Mouse (Mus musculus) kidney, embryonic 16.5 days (tissue): ENCODE measurements around the gene Ddx11. TPM values are rescaled to one million over a fixed set of nuclear protein-coding genes. Genes with fewer than 3 reads are reported as not detected.
A peak's percentile ranks its signal among the peaks of the same experiment; 100 is the strongest.

ENCODE experiments used
- ATAC-seq: fragments of 200-750 bp; cut with Nextera tagmentation; 2 replicates; pipeline ENCODE4 v1.8.0; 2017; ENCODE audit warnings: moderate TSS enrichment; ENCODE audit not compliant: low FRiP score, low TSS enrichment
- H3K27ac ChIP-seq: fragments of 300-500 bp; sonication (generic); 2 replicates; pipeline ENCODE4 v1.5.1; 2014; ENCODE audit warnings: low read length
- H3K27me3 ChIP-seq: fragments of 300-500 bp; sonication (generic); 2 replicates; pipeline ENCODE4 v1.6.1; 2014; ENCODE audit warnings: low read length, control low read depth, mixed read lengths; ENCODE audit not compliant: insufficient read depth
- H3K36me3 ChIP-seq: fragments of 300-500 bp; sonication (generic); 2 replicates; pipeline ENCODE4 v1.6.1; 2014; ENCODE audit warnings: low read length, control low read depth, mixed read lengths; ENCODE audit not compliant: insufficient read depth
- H3K4me1 ChIP-seq: fragments of 300-500 bp; sonication (generic); 2 replicates; pipeline ENCODE4 v1.6.1; 2014; ENCODE audit warnings: low read length, control low read depth, mixed read lengths; ENCODE audit not compliant: insufficient read depth
- H3K4me2 ChIP-seq: fragments of 300-500 bp; sonication (generic); replicated peaks from 2 replicates; pipeline ENCODE4 v1.6.1; 2014; ENCODE audit warnings: low read depth, low read length
- H3K4me3 ChIP-seq: fragments of 300-500 bp; sonication (generic); 2 replicates; pipeline ENCODE4 v1.5.1; 2014; ENCODE audit warnings: mild to moderate bottlenecking, low read length
- H3K9ac ChIP-seq: fragments of 300-500 bp; sonication (generic); replicated peaks from 2 replicates; pipeline ENCODE4 v1.6.1; 2014; ENCODE audit warnings: low read length
- H3K9me3 ChIP-seq: fragments of 300-500 bp; sonication (generic); 2 replicates; pipeline ENCODE4 v1.6.1; 2016; ENCODE audit warnings: low read length, control low read depth
- WGBS: fragments of 180-500 bp; shearing (Covaris S2); extraction: QIAGEN DNeasy Blood & Tissue Kit; methylation state at CpG from one replicate; pipeline ENCODE4 v1.1.7; 2014; 5-methylcytosine and 5-hydroxymethylcytosine counted together
- polyA plus RNA-seq: library from polyadenylated mRNA; unstranded; fragments of >200 nt; fragmentation: Nextera tagmentation; extraction: Ambion mirVana; gene quantifications from 2 replicates; pipeline ENCODE4 v1.2.1, GENCODE M21; 2015

Ddx11 gene
- polyA plus RNA-seq, 1 experiment from 2014 or later, result 22.4 TPM

GRCm38 (mm10) chr17:66091392-66091791, 31.9 kb upstream of the Ddx11 start:
- no peaks in the 10 kb centered on the region for H3K9me3 ChIP-seq
- H3K4me2 ChIP-seq, result no peak overlapping the region
- 82% methylated on average over 2 of the region's 2 CpGs for WGBS
- peaks cover 25% of the 10 kb centered on the region for H3K36me3 ChIP-seq
- H3K9ac ChIP-seq, result no peak overlapping the region
- H3K4me3 ChIP-seq, result no peak overlapping the region
- ATAC-seq, result no peak
- no peak overlapping the region for H3K27ac ChIP-seq
- H3K4me1 ChIP-seq, result no peaks in the 10 kb centered on the region
- no peaks in the 10 kb centered on the region for H3K27me3 ChIP-seq

DNA sequence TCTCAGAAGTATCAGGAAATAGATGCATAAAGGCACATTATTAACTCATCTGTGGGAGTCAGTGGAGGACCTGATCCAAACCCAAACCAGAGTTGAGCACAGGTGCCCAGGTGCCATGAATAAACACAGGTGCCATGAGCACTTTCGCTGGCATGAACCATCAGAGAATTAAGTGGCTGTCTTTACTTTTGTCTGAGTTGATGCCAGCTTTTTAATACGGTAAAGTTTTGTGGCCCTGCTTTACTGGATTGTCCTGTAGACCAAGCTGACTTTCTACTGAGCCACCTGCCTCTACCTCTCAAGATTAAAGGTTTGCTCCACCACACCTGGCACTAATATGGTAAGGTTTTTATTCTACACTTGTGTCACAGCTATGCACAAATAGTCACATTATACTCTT, 31.3 kb upstream of the Ddx11 start:
- 94% methylated on average over 2 of the region's 2 CpGs for WGBS
- Histone ChIP-seq H3K9ac (no peak overlapping the region), H3K4me1 (no peaks in the 10 kb centered on the region), H3K27ac (no peak overlapping the region), H3K9me3 (no peaks in the 10 kb centered on the region), H3K36me3 (peaks cover 20% of the 10 kb centered on the region), H3K4me2 (no peak overlapping the region), H3K27me3 (no peaks in the 10 kb centered on the region), H3K4me3 (no peak overlapping the region)
- no peak for ATAC-seq

DNA sequence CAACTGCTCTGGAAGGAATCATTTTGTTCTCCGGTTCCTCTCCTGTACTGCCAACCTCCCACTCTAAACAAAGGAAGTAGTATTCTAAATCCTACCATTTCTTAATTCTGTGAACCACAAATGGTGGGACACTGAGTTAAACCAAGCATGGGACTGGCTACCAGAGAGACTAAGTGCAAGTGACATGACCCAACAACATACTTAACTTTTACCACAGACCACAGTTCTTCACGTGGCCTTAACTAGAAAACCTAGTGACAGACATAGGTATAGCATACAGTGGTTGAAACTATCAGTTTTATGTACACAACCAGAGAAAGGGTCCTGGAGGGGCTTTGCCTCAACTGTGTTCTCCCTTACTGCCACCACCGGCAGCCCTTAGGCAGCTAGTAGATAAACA, 30.7 kb upstream of the Ddx11 start:
- no peak overlapping the region for H3K4me3 ChIP-seq
- H3K4me1 ChIP-seq, result no peaks in the 10 kb centered on the region
- no peaks in the 10 kb centered on the region for H3K9me3 ChIP-seq
- H3K36me3 ChIP-seq, result peaks cover 15% of the 10 kb centered on the region; the same call in 1 of the 2 replicates
- ATAC-seq, result no peak
- H3K4me2 ChIP-seq, result no peak overlapping the region
- H3K9ac ChIP-seq, result no peak overlapping the region
- WGBS, result 89% methylated on average over 3 of the region's 3 CpGs
- H3K27me3 ChIP-seq, result no peaks in the 10 kb centered on the region
- no peak overlapping the region for H3K27ac ChIP-seq

DNA sequence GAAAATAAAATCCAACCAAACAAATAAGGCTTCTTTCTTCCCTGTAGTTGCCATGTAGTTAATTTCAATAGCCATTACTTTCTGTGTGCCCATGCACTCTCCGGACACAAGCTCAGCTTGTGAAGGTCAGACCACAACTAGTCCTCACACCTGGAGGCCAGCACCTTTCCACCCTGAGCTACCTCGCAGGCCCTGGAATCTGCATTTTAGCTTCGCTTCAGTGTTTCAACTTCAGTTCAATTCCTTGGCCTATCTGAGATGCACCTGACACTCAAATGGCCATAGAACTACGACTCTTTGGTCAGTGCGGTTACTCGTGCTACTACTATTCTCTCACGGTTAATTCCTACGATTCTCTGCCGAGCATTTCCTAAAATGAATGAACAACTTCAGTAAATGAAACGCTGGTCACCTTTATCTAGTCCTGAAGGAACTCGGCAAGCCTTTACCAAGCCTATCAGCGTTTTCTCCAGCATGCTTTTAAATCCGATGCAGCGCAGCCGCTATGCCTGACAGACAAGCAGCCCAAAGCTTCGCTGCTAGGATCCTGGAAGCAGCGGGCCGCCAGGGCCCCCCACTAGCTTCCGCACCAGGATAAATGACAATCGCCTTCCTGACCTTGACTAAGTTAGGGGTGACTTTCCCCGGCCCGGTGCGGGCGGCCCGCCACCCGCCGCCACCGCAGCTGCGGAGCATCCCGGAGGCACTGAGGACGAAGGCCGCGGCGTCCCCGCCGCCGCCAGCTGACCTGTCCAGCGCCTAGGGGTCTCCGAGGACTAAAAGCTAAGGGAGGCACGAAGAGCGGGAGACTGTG, 22.5 kb upstream of the Ddx11 start:
- under 1% methylated on average over 41 of the region's 41 CpGs for WGBS
- ATAC-seq, result peak; percentile 18; the same call in 1 of the 2 replicates
- peak overlapping the region; percentile 89 for H3K9ac ChIP-seq

DNA sequence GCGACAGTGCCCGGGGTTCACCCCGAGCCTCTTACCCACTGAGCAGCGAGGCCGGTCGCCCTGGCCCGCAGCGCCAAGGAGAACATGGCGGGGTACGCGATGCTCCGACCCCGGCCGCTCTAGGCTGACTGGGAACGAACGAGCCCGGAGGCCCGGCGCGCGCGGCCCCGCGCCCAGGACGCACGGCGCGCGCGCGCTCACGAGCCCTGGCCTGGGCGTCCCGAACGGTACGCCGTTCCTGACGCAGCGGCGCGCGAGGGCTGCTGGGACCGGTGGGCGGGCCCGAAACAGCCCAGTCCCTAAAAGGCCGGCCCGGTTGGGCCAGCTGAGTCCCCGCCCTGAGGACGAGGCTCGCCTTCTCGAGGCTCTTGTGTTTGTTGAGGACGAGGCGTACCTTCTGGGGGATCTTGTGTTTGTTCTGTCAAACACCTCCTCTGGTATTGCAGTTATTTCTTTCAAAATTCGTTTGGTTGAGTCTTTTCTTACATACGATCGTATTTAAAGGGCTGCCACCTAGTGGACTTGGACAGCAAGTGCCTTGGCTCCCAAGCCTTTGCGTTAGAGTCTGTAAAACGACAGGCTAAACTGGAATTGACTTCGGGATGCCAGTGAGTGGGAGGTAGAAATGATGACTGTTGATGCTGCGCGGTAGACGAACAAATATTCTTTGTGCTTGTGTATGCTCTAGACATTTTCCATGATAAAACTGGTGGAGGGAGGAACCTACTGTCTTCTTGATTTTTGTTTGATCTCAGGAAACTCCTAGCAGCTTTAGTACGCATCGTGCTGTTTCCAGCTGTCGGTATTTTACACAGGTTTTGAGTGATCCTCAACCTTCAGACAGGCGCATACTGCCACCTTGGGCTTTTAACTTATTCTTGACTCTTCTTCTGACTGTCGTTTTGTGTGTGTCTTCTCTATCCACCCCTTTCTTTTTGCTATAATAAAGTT, 21.7 kb upstream of the Ddx11 start, which contains the start of gene Ndufv2:
TSS of gene Ndufv2 (minus strand) at position 180 of the 951 bp plus-strand sequence.
- Histone ChIP-seq H3K27me3 (no peaks in the 10 kb centered on the region), H3K27ac (peak within 1 kb of the TSS; percentile 93), H3K4me3 (peak within 1 kb of the TSS; percentile 90), H3K4me1 (peaks cover 16% of the 10 kb centered on the region), H3K36me3 (no peaks in the 10 kb centered on the region), H3K4me2 (peak within 1 kb of the TSS; percentile 98), H3K9ac (peak within 1 kb of the TSS; percentile 89), H3K9me3 (no peaks in the 10 kb centered on the region)
- peak; percentile 100 for ATAC-seq
- under 1% methylated on average over 66 of the region's 67 CpGs for WGBS

More for the DNA sequence above, 22.5 kb upstream of the Ddx11 start:
- Histone ChIP-seq H3K9me3 (no peaks in the 10 kb centered on the region), H3K27me3 (no peaks in the 10 kb centered on the region), H3K4me3 (peak overlapping the region; percentile 90), H3K4me2 (peak overlapping the region; percentile 98), H3K27ac (peak overlapping the region; percentile 93), H3K4me1 (peaks cover 16% of the 10 kb centered on the region), H3K36me3 (no peaks in the 10 kb centered on the region)

- no peak for ATAC-seq
- no peak overlapping the region for H3K4me3 ChIP-seq
- no peak overlapping the region for H3K9ac ChIP-seq
- WGBS, result 84% methylated on average over 7 of the region's 7 CpGs
- H3K27ac ChIP-seq, result no peak overlapping the region
- no peak overlapping the region for H3K4me2 ChIP-seq
- H3K36me3 ChIP-seq, result no peaks in the 10 kb centered on the region
- peaks cover 15% of the 10 kb centered on the region for H3K4me1 ChIP-seq
- no peaks in the 10 kb centered on the region for H3K9me3 ChIP-seq
- no peaks in the 10 kb centered on the region for H3K27me3 ChIP-seq
Measured at GRCm38 (mm10) chr17:66104076-66104475, 19.2 kb upstream of the Ddx11 start.

DNA sequence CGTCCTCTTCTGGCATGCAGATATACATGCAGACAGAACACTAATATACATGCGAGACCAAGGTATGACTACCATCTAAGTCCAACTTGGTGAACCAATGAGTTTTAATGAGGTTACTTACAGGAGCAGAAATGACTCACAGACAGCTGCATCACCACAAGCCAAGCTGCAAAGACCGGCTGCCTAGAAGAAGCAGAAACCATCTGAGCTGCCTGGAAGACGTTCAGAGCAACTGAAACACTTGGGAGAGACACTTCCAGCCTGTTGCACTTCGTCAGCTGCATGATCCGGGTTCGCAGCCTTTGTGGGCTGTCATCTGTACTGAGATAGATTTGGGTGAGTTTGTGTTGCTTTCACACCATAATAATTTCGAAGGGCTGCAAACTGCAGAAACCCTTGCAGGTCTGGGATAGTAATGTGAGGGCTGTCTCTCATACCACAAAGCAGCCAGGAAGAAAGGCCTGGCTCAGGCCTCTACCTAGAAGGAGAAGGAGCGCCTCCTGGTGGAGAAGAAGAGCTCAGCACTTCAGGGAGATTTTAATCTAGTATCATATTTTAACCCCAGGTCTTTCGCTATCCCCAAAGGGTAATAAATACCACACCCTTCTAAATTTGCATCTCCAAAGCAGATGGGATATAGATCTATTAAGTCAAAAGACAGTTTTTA, 16.6 kb upstream of the Ddx11 start:
- peaks cover 12% of the 10 kb centered on the region for H3K4me1 ChIP-seq
- no peak for ATAC-seq
- H3K9me3 ChIP-seq, result no peaks in the 10 kb centered on the region
- H3K27ac ChIP-seq, result no peak overlapping the region
- H3K4me3 ChIP-seq, result no peak overlapping the region
- no peak overlapping the region for H3K9ac ChIP-seq
- H3K4me2 ChIP-seq, result no peak overlapping the region
- H3K27me3 ChIP-seq, result no peaks in the 10 kb centered on the region
- H3K36me3 ChIP-seq, result no peaks in the 10 kb centered on the region
- whole genome bisulfite sequencing, result 51% methylated on average over 10 of the region's 10 CpGs

DNA sequence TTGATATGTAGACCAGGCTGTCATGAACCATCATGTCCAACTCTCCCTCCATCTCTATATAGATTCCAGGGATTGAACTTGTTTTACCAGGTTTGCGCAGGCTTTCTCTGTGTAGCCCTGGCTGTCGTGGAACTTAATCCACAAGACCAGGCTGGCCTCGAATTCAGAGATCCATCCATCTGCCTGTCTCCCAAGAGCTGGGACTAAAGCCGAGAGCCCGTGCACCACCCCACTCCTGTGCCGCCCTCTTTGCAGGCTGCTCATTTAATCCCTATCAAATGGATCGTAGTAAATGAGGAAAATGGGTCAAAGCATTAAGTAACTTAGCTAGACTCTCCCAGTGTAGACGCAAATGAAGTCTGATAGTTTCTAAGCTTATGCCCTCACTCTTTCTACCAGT, 15.9 kb upstream of the Ddx11 start:
- Histone ChIP-seq H3K4me3 (no peak overlapping the region), H3K36me3 (no peaks in the 10 kb centered on the region), H3K27ac (no peak overlapping the region), H3K4me2 (no peak overlapping the region), H3K4me1 (peaks cover 15% of the 10 kb centered on the region), H3K9ac (no peak overlapping the region), H3K9me3 (no peaks in the 10 kb centered on the region), H3K27me3 (no peaks in the 10 kb centered on the region)
- 73% methylated on average over 8 of the region's 8 CpGs for WGBS
- ATAC-seq, result no peak

- H3K4me2 ChIP-seq, result no peak overlapping the region
- WGBS, result 88% methylated on average over 4 of the region's 4 CpGs
- H3K27me3 ChIP-seq, result no peaks in the 10 kb centered on the region
- no peak overlapping the region for H3K27ac ChIP-seq
- no peak overlapping the region for H3K4me3 ChIP-seq
- H3K4me1 ChIP-seq, result peaks cover 17% of the 10 kb centered on the region
- no peak for ATAC-seq
- H3K36me3 ChIP-seq, result no peaks in the 10 kb centered on the region
- H3K9me3 ChIP-seq, result no peaks in the 10 kb centered on the region
- no peak overlapping the region for H3K9ac ChIP-seq
Measured at GRCm38 (mm10) chr17:66108198-66108597, 15.1 kb upstream of the Ddx11 start.
